Mouse (Mus musculus): Measurements from ENCODE around the gene Dnajc24. TPM values are rescaled to one million over a fixed set of nuclear protein-coding genes. Genes with fewer than 3 reads are reported as not detected.

The Dnajc24 gene
- polyA plus RNA-seq, 1 experiment from 2014 or later = 26.3 TPM

GRCm38 (mm10) chr2:105953862-105954261 is 49.5 kb downstream of the Dnajc24 start:
- H3K9ac ChIP-seq (ENCODE audit: low read depth, low read length) = no peak overlapping the region
- no peak overlapping the region for H3K4me2 ChIP-seq (replicated peaks; ENCODE audit: low read depth)
- ATAC-seq = no peak
- no peaks in the 10 kb centered on the region for H3K27me3 ChIP-seq (replicated peaks; ENCODE audit: control insufficient read depth, insufficient read depth, low read length)
- H3K4me3 ChIP-seq (ENCODE audit: low read depth, low read length) = no peak overlapping the region
- H3K9me3 ChIP-seq (ENCODE audit: control insufficient read depth) = no peaks in the 10 kb centered on the region
- H3K27ac ChIP-seq (ENCODE audit: low read depth, low read length) = no peak overlapping the region
- 71% methylated on average over 4 of the region's 4 CpGs for WGBS
- H3K36me3 ChIP-seq (ENCODE audit: control insufficient read depth, insufficient read depth) = no peaks in the 10 kb centered on the region; the same call in 1 of the 2 replicates
- no peaks in the 10 kb centered on the region for H3K4me1 ChIP-seq (replicated peaks; ENCODE audit: control insufficient read depth, insufficient read depth, low read length)
- TF ChIP-seq CTCF (IDR thresholded peaks at IDR 0.05; ENCODE audit: low read depth) = no peak

- no peak overlapping the region for H3K4me3 ChIP-seq (ENCODE audit: low read depth, low read length)
- no peaks in the 10 kb centered on the region for H3K27me3 ChIP-seq (replicated peaks; ENCODE audit: control insufficient read depth, insufficient read depth, low read length)
- H3K9me3 ChIP-seq (ENCODE audit: control insufficient read depth) = no peaks in the 10 kb centered on the region
- 36% methylated on average over 1 of the region's 1 CpGs for WGBS
- no peak overlapping the region for H3K27ac ChIP-seq (ENCODE audit: low read depth, low read length)
- no peaks in the 10 kb centered on the region for H3K36me3 ChIP-seq (ENCODE audit: control insufficient read depth, insufficient read depth)
- no peak overlapping the region for H3K9ac ChIP-seq (ENCODE audit: low read depth, low read length)
- TF ChIP-seq CTCF (IDR thresholded peaks at IDR 0.05; ENCODE audit: low read depth) = no peak
- no peak overlapping the region for H3K4me2 ChIP-seq (replicated peaks; ENCODE audit: low read depth)
- no peak for ATAC-seq
- no peaks in the 10 kb centered on the region for H3K4me1 ChIP-seq (replicated peaks; ENCODE audit: control insufficient read depth, insufficient read depth, low read length)
Measured at GRCm38 (mm10) chr2:105951350-105951940, 51.9 kb downstream of the Dnajc24 start.

- H3K4me1 ChIP-seq (replicated peaks; ENCODE audit: control insufficient read depth, insufficient read depth, low read length) = no peaks in the 10 kb centered on the region
- H3K9me3 ChIP-seq (ENCODE audit: control insufficient read depth) = no peaks in the 10 kb centered on the region
- no peak overlapping the region for H3K9ac ChIP-seq (ENCODE audit: low read depth, low read length)
- no peaks in the 10 kb centered on the region for H3K27me3 ChIP-seq (replicated peaks; ENCODE audit: control insufficient read depth, insufficient read depth, low read length)
- ATAC-seq = no peak
- no peak overlapping the region for H3K4me2 ChIP-seq (replicated peaks; ENCODE audit: low read depth)
- H3K36me3 ChIP-seq (ENCODE audit: control insufficient read depth, insufficient read depth) = no peaks in the 10 kb centered on the region
- 80% methylated on average over 2 of the region's 2 CpGs for WGBS
- TF ChIP-seq CTCF (IDR thresholded peaks at IDR 0.05; ENCODE audit: low read depth) = no peak
- H3K27ac ChIP-seq (ENCODE audit: low read depth, low read length) = no peak overlapping the region
- no peak overlapping the region for H3K4me3 ChIP-seq (ENCODE audit: low read depth, low read length)
Measured at GRCm38 (mm10) chr2:105950131-105950530, 53.2 kb downstream of the Dnajc24 start.

GRCm38 (mm10) chr2:105917623-105918346 is 85.6 kb downstream of the Dnajc24 start:
- H3K4me2 ChIP-seq (replicated peaks; ENCODE audit: low read depth) = no peak overlapping the region
- H3K9me3 ChIP-seq (ENCODE audit: control insufficient read depth) = no peaks in the 10 kb centered on the region
- no peaks in the 10 kb centered on the region for H3K4me1 ChIP-seq (replicated peaks; ENCODE audit: control insufficient read depth, insufficient read depth, low read length)
- no peak for ATAC-seq
- no peak overlapping the region for H3K9ac ChIP-seq (ENCODE audit: low read depth, low read length)
- no peak for TF ChIP-seq CTCF (IDR thresholded peaks at IDR 0.05; ENCODE audit: low read depth)
- H3K4me3 ChIP-seq (ENCODE audit: low read depth, low read length) = no peak overlapping the region
- no peaks in the 10 kb centered on the region for H3K27me3 ChIP-seq (replicated peaks; ENCODE audit: control insufficient read depth, insufficient read depth, low read length)
- WGBS = 90% methylated on average over 5 of the region's 5 CpGs
- no peaks in the 10 kb centered on the region for H3K36me3 ChIP-seq (ENCODE audit: control insufficient read depth, insufficient read depth)
- no peak overlapping the region for H3K27ac ChIP-seq (ENCODE audit: low read depth, low read length)

Small RNA genes lying within 50 kb of the gene (microRNA-seq; reads per million reads assigned to microRNA genes)
- not detected for gene Gm22002

Other genes with a start within 250 kb of the Dnajc24 start
- gene Elp4, start 99.0 kb downstream of the Dnajc24 start, polyA plus RNA-seq (2015; fragmentation: Nextera tagmentation; extraction: Ambion mirVana) = 11.2 and 11.6 TPM in 2 replicates
- gene Immp1l, start 98.9 kb downstream of the Dnajc24 start, polyA plus RNA-seq (2015; fragmentation: Nextera tagmentation; extraction: Ambion mirVana) = 97.6 and 102 TPM in 2 replicates